Mouse (Mus musculus): ENCODE measurements around the gene Crtc1.

- TF ChIP-seq CTCF (IDR thresholded peaks at IDR 0.05; ENCODE audit: extremely low read depth, insufficient read length, insufficient replicate concordance, low read depth, low read length) (no peak), POLR2A (IDR thresholded peaks at IDR 0.05; ENCODE audit: low read depth, low read length) (no peak)
Measured at GRCm38 (mm10) chr8:70342007-70342406, 97.4 kb downstream of the Crtc1 start.
